Mouse (Mus musculus) MEL (cell line): ENCODE results near the gene Canx.
A peak's percentile ranks its signal among the peaks of the same experiment; 100 is the strongest.

Experiments used
- CHD1 ChIP-seq: IDR thresholded peaks from 2 replicates; pipeline ENCODE4 v1.6.1; 2012; ENCODE audit warnings: low read depth, mild to moderate bottlenecking, inconsistent platforms, low read length, improper control_type of control experiment
- CTCF ChIP-seq, 3 experiments: IDR thresholded peaks in 2 of 3; conservative IDR thresholded peaks in 1 of 3; 2 replicates each; pipeline ENCODE4 v1.5.1; 2011 to 2012; ENCODE audit warnings: low read length in 3 of 3, low read depth in 2 of 3, mild to moderate bottlenecking in 2 of 3, improper control_type of control experiment in 1 of 3, inconsistent platforms in 1 of 3, mixed read lengths in 1 of 3, moderate library complexity in 1 of 3; ENCODE audit not compliant: control insufficient read depth in 1 of 3, insufficient read depth in 1 of 3, poor library complexity in 1 of 3, severe bottlenecking in 1 of 3
- E2F4 ChIP-seq: IDR thresholded peaks from 2 replicates; pipeline ENCODE4 v1.6.1; 2011; ENCODE audit warnings: low read depth, low read length, improper control_type of control experiment, borderline replicate concordance
- EP300 ChIP-seq, 2 experiments: IDR thresholded peaks; 2 replicates each; pipeline ENCODE4 v1.6.1; 2011; ENCODE audit warnings: improper control_type of control experiment in 2 of 2, low read length in 2 of 2, low read depth in 1 of 2, mild to moderate bottlenecking in 1 of 2
- GATA1 ChIP-seq: IDR thresholded peaks from 2 replicates; pipeline ENCODE4 v1.6.1; 2011; ENCODE audit warnings: low read depth, low read length, improper control_type of control experiment
- HCFC1 ChIP-seq: IDR thresholded peaks from 2 replicates; pipeline ENCODE4 v1.6.1; 2012; ENCODE audit warnings: low read depth, mild to moderate bottlenecking, inconsistent platforms, low read length, improper control_type of control experiment, moderate library complexity
- NRF1 ChIP-seq: IDR thresholded peaks from 2 replicates; pipeline ENCODE4 v1.6.1; 2014; ENCODE audit warnings: low read depth, mild to moderate bottlenecking, inconsistent platforms, low read length, improper control_type of control experiment, moderate library complexity; ENCODE audit not compliant: poor library complexity, insufficient read depth, severe bottlenecking
- POLR2A ChIP-seq, 2 experiments: IDR thresholded peaks; 2 replicates each; pipeline ENCODE4 v1.6.1; 2011 to 2012; ENCODE audit warnings: low read length in 2 of 2, mild to moderate bottlenecking in 2 of 2, control low read depth in 1 of 2, improper control_type of control experiment in 1 of 2, low read depth in 1 of 2, moderate library complexity in 1 of 2; ENCODE audit not compliant: control insufficient read depth in 1 of 2, insufficient read depth in 1 of 2, poor library complexity in 1 of 2
- SIN3A ChIP-seq: IDR thresholded peaks from 2 replicates; pipeline ENCODE4 v1.6.1; 2012; ENCODE audit warnings: low read length, improper control_type of control experiment, inconsistent platforms
- USF2 ChIP-seq, 2 experiments: IDR thresholded peaks; 2 replicates each; pipeline ENCODE4 v1.6.1; 2011 to 2012; ENCODE audit warnings: improper control_type of control experiment in 2 of 2, low read length in 2 of 2, borderline replicate concordance in 1 of 2, inconsistent platforms in 1 of 2, low read depth in 1 of 2, mild to moderate bottlenecking in 1 of 2; ENCODE audit not compliant: insufficient read depth in 1 of 2
- ZC3H11A ChIP-seq: IDR thresholded peaks from 2 replicates; pipeline ENCODE4 v1.6.1; 2012; ENCODE audit warnings: low read depth, mild to moderate bottlenecking, inconsistent platforms, low read length, improper control_type of control experiment

DNA sequence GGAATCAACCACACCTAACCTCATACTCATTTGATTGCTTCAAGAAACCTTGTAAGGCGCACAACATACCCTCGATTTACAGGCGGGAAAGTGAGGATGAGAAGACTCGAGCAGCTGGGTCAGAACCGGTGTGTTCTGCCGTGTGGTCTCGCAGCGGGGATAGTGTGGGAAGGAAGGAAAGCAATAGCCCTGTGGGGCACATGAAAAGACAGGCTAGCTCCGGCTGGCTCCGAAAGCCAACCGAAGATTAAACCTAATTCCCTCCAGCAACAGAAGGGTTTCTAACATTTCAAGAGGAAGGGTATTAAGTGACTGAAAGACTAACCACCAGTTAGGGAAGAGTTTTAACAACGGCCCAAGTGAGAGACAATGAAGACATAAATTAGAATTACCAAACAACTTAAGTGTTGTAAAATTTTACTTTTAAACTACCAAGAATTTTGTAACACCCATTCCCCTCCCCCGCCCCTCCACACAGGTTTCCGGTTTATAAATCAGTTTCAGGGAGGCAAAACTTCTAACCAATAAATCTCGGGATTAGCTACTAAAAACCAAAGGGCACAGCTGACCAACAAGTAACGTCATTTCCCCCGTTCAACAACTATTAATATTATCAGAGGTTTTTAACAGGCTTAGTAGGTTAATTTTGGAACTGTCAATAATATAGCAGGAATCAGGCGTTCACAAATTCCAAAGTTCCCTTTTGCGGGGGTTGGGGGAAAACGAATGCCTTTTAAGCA lies 34.8 kb downstream of the Canx start:
- TF ChIP-seq SIN3A (no peak; the same call in 1 of the 2 replicates), ZC3H11A (no peak), E2F4 (no peak), EP300 (IDR thresholded peaks at IDR 0.05; ENCODE audit: low read depth in 1 of 2, low read length in 2 of 2) (peak in 1 of 2 experiments; percentile 16; a peak in 1 of 4 replicates), USF2 (IDR thresholded peaks at IDR 0.05; ENCODE audit: borderline replicate concordance in 1 of 2, insufficient read depth in 1 of 2, low read depth in 1 of 2, low read length in 2 of 2) (no peak), CHD1 (no peak), GATA1 (no peak), POLR2A (IDR thresholded peaks at IDR 0.05; ENCODE audit: control insufficient read depth in 1 of 2, insufficient read depth in 1 of 2, low read depth in 1 of 2, low read length in 2 of 2, poor library complexity in 1 of 2) (no peak), HCFC1 (no peak), CTCF (IDR thresholded peaks at IDR 0.05 in 2 of 3, conservative IDR thresholded peaks at IDR 0.05 in 1 of 3; ENCODE audit: control insufficient read depth in 1 of 3, insufficient read depth in 1 of 3, low read depth in 2 of 3, low read length in 3 of 3, poor library complexity in 1 of 3, severe bottlenecking in 1 of 3) (no peak), NRF1 (no peak)
